Mouse (Mus musculus): ENCODE data around the gene Dcakd. TPM values are rescaled to one million over a fixed set of nuclear protein-coding genes. Genes with fewer than 3 reads are reported as not detected.

The Dcakd gene
- polyA plus RNA-seq, 1 experiment from 2014 or later, result 225 TPM

DNA sequence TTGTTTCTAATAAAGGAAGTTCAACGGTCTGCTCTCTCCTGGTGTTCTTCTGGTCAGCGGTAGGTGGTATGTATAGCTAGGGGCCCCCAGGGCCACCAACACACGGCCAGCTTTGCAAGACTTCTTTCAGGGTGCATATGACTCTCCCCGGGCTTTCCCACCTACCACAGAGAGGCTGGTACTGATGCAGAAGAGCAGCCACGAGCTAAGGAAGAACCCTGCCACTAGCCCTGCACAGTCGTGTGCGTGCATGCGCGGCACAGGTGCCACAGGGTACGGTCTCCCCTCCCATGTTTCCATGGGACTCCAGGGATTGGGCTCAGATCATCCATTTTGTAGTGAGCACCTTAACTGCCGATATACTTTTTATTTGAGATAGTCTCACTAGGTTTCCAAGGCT, 40.8 kb upstream of the Dcakd start:
- Histone ChIP-seq H3K27ac (ENCODE audit: low read depth, low read length) (no peak overlapping the region), H3K4me3 (ENCODE audit: low read length) (no peak overlapping the region), H3K9me3 (ENCODE audit: control insufficient read depth, low read length) (no peaks in the 10 kb centered on the region), H3K4me1 (ENCODE audit: control insufficient read depth, insufficient read depth, low read length) (no peaks in the 10 kb centered on the region), H3K9ac (ENCODE audit: low read depth, low read length) (no peak overlapping the region), H3K36me3 (ENCODE audit: control insufficient read depth, insufficient read depth, low read length) (peaks cover 68% of the 10 kb centered on the region), H3K4me2 (replicated peaks; ENCODE audit: low read depth, low read length) (no peak overlapping the region), H3K27me3 (ENCODE audit: control insufficient read depth, insufficient read depth, low read length) (no peaks in the 10 kb centered on the region)
- 95% methylated on average over 11 of the region's 11 CpGs for WGBS
- no peak for ATAC-seq (ENCODE audit: low FRiP score, low TSS enrichment)

DNA sequence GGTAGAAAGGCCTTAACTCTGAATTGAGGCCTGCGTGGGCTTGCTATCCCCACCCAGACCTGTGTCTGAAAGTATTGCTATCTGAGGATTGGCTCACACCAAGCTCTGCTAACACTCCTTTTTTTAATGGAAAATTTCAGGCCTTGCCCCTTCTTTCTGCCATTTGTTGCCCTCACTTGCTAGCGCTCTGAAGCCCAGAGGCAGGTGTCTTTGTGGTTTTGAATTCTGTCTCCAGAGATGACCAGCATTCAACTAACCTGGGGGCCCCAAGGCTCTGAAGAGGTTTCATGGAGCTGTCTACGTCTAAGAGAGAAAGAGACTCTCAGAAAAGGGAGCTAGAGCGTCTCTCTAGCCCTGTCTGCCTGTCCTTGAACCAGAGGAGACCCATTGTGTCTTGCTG, 40.1 kb upstream of the Dcakd start:
- no peaks in the 10 kb centered on the region for H3K4me1 ChIP-seq (ENCODE audit: control insufficient read depth, insufficient read depth, low read length)
- peaks cover 74% of the 10 kb centered on the region for H3K36me3 ChIP-seq (ENCODE audit: control insufficient read depth, insufficient read depth, low read length)
- H3K9me3 ChIP-seq (ENCODE audit: control insufficient read depth, low read length), result no peaks in the 10 kb centered on the region
- H3K9ac ChIP-seq (ENCODE audit: low read depth, low read length), result no peak overlapping the region
- no peak overlapping the region for H3K4me3 ChIP-seq (ENCODE audit: low read length)
- no peak for ATAC-seq (ENCODE audit: low FRiP score, low TSS enrichment)
- 91% methylated on average over 4 of the region's 4 CpGs for WGBS
- H3K4me2 ChIP-seq (replicated peaks; ENCODE audit: low read depth, low read length), result no peak overlapping the region
- no peaks in the 10 kb centered on the region for H3K27me3 ChIP-seq (ENCODE audit: control insufficient read depth, insufficient read depth, low read length)
- no peak overlapping the region for H3K27ac ChIP-seq (ENCODE audit: low read depth, low read length)

DNA sequence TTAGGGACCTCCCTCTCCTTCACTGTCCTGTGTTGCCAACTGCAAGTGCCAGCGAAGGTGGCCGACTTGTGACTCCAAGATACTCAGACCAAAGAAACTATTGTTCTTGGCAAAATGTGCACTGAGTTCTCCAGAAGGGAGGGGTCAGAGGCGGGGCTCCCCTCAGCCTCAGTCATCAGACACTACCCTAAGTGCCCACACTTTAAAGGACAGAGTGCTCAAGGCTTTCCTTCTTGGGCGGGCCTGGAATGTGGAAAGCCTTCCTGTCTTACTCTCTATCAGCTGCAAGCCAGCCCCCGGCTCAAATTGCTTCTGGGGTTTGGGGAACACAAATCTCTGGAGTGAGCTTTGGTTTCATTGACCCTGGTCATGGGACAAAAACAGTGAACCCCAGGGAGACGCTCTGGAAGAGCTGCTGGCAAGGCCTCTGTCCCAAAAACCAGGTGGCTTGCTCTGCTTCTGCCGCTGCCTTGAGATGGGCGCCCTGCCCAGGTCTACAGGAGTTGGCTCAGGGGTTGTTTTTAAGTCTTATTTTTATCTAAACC, 39.4 kb upstream of the Dcakd start:
- Histone ChIP-seq H3K9me3 (ENCODE audit: control insufficient read depth, low read length) (no peaks in the 10 kb centered on the region), H3K27me3 (ENCODE audit: control insufficient read depth, insufficient read depth, low read length) (no peaks in the 10 kb centered on the region), H3K36me3 (ENCODE audit: control insufficient read depth, insufficient read depth, low read length) (peaks cover 78% of the 10 kb centered on the region), H3K27ac (ENCODE audit: low read depth, low read length) (no peak overlapping the region), H3K4me3 (ENCODE audit: low read length) (no peak overlapping the region), H3K9ac (ENCODE audit: low read depth, low read length) (no peak overlapping the region; the same call in 1 of the 2 replicates), H3K4me2 (replicated peaks; ENCODE audit: low read depth, low read length) (no peak overlapping the region), H3K4me1 (ENCODE audit: control insufficient read depth, insufficient read depth, low read length) (no peaks in the 10 kb centered on the region)
- ATAC-seq (ENCODE audit: low FRiP score, low TSS enrichment), result no peak
- WGBS, result 73% methylated on average over 8 of the region's 8 CpGs

DNA sequence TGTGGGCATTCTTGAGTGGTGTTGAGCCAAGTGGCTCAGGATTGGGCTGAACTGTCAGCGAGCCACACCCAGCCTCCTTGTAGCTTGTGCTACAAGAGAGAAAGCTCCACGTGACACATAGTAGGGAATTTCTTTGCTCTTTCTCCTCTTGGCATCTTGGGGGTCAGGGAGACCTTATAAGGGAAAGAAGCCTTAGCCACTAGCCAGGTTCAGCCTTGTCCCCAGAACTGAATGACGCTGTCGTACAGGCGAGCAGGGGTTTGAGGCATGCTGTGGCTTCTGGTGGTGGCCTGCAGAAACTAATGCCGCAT, 38.9 kb upstream of the Dcakd start:
- H3K27me3 ChIP-seq (ENCODE audit: control insufficient read depth, insufficient read depth, low read length), result no peaks in the 10 kb centered on the region
- peaks cover 80% of the 10 kb centered on the region for H3K36me3 ChIP-seq (ENCODE audit: control insufficient read depth, insufficient read depth, low read length)
- no peaks in the 10 kb centered on the region for H3K9me3 ChIP-seq (ENCODE audit: control insufficient read depth, low read length)
- no peak overlapping the region for H3K9ac ChIP-seq (ENCODE audit: low read depth, low read length)
- H3K4me3 ChIP-seq (ENCODE audit: low read length), result no peak overlapping the region
- no peaks in the 10 kb centered on the region for H3K4me1 ChIP-seq (ENCODE audit: control insufficient read depth, insufficient read depth, low read length)
- no peak for ATAC-seq (ENCODE audit: low FRiP score, low TSS enrichment)
- no peak overlapping the region for H3K27ac ChIP-seq (ENCODE audit: low read depth, low read length)
- WGBS, result 92% methylated on average over 6 of the region's 6 CpGs
- no peak overlapping the region for H3K4me2 ChIP-seq (replicated peaks; ENCODE audit: low read depth, low read length)

DNA sequence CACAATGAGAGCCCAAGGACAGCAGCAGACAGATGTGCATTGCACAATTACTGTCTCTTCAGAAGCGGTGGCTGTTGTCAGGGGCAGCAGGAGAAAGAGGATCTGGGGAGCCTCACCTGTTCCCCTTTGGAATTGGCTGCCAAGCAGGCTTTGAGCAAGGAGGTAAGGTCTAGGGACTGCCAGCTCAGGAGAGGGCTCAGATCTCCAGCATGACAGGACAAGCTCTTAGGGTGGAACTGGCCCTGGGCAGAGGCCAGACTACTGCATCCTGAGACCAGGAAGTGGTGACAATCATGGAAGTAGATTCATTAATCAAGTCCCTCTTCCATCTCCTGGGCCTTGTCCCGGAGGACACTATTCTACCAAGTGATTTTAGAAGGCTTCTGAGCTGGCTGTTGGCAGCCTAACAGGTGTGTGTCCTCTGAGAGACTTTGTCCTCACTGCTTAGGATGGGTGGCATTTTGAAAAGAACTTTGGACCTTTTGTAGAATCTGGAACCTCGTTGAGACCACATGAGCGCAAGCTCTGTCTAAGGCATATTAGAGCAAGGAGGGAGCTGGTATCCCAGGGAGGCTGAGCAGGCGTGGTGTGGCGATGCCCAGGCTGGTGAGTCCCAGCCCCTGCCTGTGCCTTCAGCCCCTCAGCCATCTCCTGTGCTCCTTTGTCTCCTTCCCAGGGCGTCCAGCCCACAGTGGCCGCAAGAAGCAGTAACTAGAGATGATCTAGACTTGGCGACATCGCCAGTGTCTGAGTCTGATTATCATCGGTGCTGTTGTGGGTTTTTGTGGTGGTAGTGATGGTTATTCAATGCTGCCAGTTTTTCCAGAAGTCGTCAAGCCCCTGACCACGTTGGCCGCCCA, 38.3 kb upstream of the Dcakd start:
- H3K4me2 ChIP-seq (replicated peaks; ENCODE audit: low read depth, low read length), result no peak overlapping the region
- no peaks in the 10 kb centered on the region for H3K27me3 ChIP-seq (ENCODE audit: control insufficient read depth, insufficient read depth, low read length)
- H3K4me3 ChIP-seq (ENCODE audit: low read length), result no peak overlapping the region
- WGBS, result 95% methylated on average over 14 of the region's 14 CpGs
- H3K27ac ChIP-seq (ENCODE audit: low read depth, low read length), result no peak overlapping the region
- H3K4me1 ChIP-seq (ENCODE audit: control insufficient read depth, insufficient read depth, low read length), result no peaks in the 10 kb centered on the region
- no peaks in the 10 kb centered on the region for H3K9me3 ChIP-seq (ENCODE audit: control insufficient read depth, low read length)
- H3K36me3 ChIP-seq (ENCODE audit: control insufficient read depth, insufficient read depth, low read length), result peaks cover 86% of the 10 kb centered on the region
- no peak for ATAC-seq (ENCODE audit: low FRiP score, low TSS enrichment)
- H3K9ac ChIP-seq (ENCODE audit: low read depth, low read length), result no peak overlapping the region

DNA sequence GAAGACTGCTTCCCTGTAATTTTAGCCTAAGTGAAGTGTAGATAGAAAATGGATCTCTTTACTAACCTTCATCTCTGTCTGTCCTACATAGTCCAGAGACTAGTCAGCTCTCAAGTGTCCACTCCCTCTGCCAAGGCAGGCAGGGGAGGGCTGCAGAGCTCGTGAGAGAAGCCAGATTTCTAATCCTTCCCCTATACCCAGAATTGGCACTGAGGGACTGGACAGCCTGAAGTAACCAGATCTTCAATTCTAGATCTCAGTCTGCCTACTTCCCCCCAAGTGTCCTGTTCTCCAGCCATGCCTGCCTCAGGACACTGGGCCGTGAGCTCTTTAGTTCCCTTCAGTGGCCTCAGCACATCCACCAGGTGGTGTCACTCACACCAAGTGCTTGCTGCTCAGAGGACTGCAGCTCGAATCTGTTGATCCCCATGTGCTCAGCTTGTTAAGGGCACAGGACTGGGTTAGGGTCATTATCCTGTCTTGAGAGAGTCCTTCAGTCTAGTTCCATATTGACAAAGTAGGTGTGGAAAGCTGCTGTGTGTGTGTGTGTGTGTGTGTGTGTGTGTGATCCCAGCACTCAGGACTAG, 30.5 kb upstream of the Dcakd start:
- no peak for ATAC-seq (ENCODE audit: low FRiP score, low TSS enrichment)
- 65% methylated on average over 3 of the region's 3 CpGs for WGBS

DNA sequence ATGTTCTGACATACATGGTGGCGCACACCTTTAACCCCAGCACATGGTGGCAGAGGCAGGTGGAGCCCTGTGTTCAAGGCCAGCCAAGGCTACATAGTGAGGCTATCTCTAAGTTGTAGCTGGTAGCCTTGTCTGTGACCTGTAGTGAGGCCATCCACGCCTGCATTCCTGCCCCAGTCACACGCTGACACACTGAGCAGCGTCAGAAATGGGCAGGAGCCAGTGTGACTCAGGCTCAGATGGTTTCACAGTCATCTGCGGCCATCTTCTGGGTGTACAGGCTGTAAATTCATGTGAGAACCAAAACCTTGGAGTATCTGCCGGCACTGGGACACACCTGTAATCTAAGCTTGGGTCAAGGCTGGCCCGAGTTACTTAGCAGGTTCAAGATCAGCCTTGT, 28.5 kb upstream of the Dcakd start:
- Histone ChIP-seq H3K36me3 (ENCODE audit: control insufficient read depth, insufficient read depth, low read length) (peaks cover 85% of the 10 kb centered on the region), H3K4me1 (ENCODE audit: control insufficient read depth, insufficient read depth, low read length) (no peaks in the 10 kb centered on the region), H3K27ac (ENCODE audit: low read depth, low read length) (no peak overlapping the region), H3K4me2 (replicated peaks; ENCODE audit: low read depth, low read length) (no peak overlapping the region), H3K9me3 (ENCODE audit: control insufficient read depth, low read length) (no peaks in the 10 kb centered on the region), H3K27me3 (ENCODE audit: control insufficient read depth, insufficient read depth, low read length) (no peaks in the 10 kb centered on the region), H3K4me3 (ENCODE audit: low read length) (no peak overlapping the region), H3K9ac (ENCODE audit: low read depth, low read length) (no peak overlapping the region)
- no peak for ATAC-seq (ENCODE audit: low FRiP score, low TSS enrichment)
- 91% methylated on average over 7 of the region's 7 CpGs for WGBS

More for the DNA sequence above, 30.5 kb upstream of the Dcakd start:
- peaks cover 80% of the 10 kb centered on the region for H3K36me3 ChIP-seq (ENCODE audit: control insufficient read depth, insufficient read depth, low read length)
- no peak overlapping the region for H3K9ac ChIP-seq (ENCODE audit: low read depth, low read length)
- H3K4me2 ChIP-seq (replicated peaks; ENCODE audit: low read depth, low read length), result no peak overlapping the region
- no peak overlapping the region for H3K4me3 ChIP-seq (ENCODE audit: low read length)
- H3K4me1 ChIP-seq (ENCODE audit: control insufficient read depth, insufficient read depth, low read length), result no peaks in the 10 kb centered on the region
- H3K27me3 ChIP-seq (ENCODE audit: control insufficient read depth, insufficient read depth, low read length), result no peaks in the 10 kb centered on the region
- no peak overlapping the region for H3K27ac ChIP-seq (ENCODE audit: low read depth, low read length)
- H3K9me3 ChIP-seq (ENCODE audit: control insufficient read depth, low read length), result no peaks in the 10 kb centered on the region

DNA sequence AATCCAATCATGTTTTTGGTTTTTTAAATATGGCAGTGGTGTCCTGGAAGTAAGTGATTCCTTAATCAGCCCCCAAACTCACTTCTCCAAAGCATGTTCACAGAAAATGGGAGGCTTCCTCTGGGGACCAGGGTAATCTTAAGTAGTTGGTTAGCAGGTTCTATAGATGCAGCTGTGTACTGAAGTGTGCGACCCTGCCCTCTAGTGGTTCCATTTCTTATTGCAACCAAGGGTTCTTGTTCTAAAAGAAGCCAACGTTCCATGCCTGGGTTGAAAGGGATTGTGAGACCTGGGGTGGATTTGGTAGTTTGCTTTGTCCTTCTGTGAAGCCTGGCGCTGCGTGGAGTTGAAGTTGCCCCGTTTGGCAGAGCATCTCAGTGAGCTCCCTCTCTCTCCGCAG, 26.7 kb upstream of the Dcakd start:
- Histone ChIP-seq H3K27me3 (ENCODE audit: control insufficient read depth, insufficient read depth, low read length) (no peaks in the 10 kb centered on the region), H3K27ac (ENCODE audit: low read depth, low read length) (no peak overlapping the region), H3K4me2 (replicated peaks; ENCODE audit: low read depth, low read length) (no peak overlapping the region), H3K4me3 (ENCODE audit: low read length) (no peak overlapping the region), H3K9ac (ENCODE audit: low read depth, low read length) (no peak overlapping the region), H3K4me1 (ENCODE audit: control insufficient read depth, insufficient read depth, low read length) (no peaks in the 10 kb centered on the region), H3K9me3 (ENCODE audit: control insufficient read depth, low read length) (no peaks in the 10 kb centered on the region), H3K36me3 (ENCODE audit: control insufficient read depth, insufficient read depth, low read length) (peaks cover 82% of the 10 kb centered on the region)
- no peak for ATAC-seq (ENCODE audit: low FRiP score, low TSS enrichment)
- 54% methylated on average over 6 of the region's 6 CpGs for WGBS
